Mouse (Mus musculus): ENCODE measurements at regions not wholly inside any gene's neighbourhood (a gene's known extent, or its start where the extent isn't known, plus 50 kb on each side); places are given as distances from the start of the nearest gene placed in this dataset.

- H3K4me2 ChIP-seq (ENCODE audit: low read length): no peak overlapping the region
- no peaks in the 10 kb centered on the region for H3K27me3 ChIP-seq (ENCODE audit: control insufficient read depth, insufficient read depth, low read length)
- no peak for ATAC-seq (ENCODE audit: insufficient number of reproducible peaks, insufficient read depth, low FRiP score, low read depth)
- WGBS: 75% methylated on average over 5 of the region's 5 CpGs
- no peaks in the 10 kb centered on the region for H3K9me3 ChIP-seq (ENCODE audit: control insufficient read depth, low read length)
- H3K36me3 ChIP-seq (ENCODE audit: control insufficient read depth, insufficient read depth, low read length): no peaks in the 10 kb centered on the region
- no peak overlapping the region for H3K4me3 ChIP-seq (ENCODE audit: control insufficient read depth in 1 of 2, insufficient read depth in 1 of 2, low read depth in 1 of 2, low read length in 2 of 2)
- H3K9ac ChIP-seq (ENCODE audit: low read length): no peak overlapping the region
- H3K27ac ChIP-seq (replicated peaks in 1 of 2; ENCODE audit: control insufficient read depth in 1 of 2, insufficient read depth in 1 of 2, low read depth in 2 of 2, low read length in 2 of 2): no peak overlapping the region
- peaks cover 0 to 8% of the 10 kb centered on the region in 2 experiments; a peak in 1 of 4 replicates for H3K4me1 ChIP-seq (ENCODE audit: control insufficient read depth in 2 of 2, insufficient read depth in 2 of 2, low read length in 2 of 2)
These were observed 106.7 kb downstream of the Klf5 start for GRCm38 (mm10) chr14:99405228-99405627.

GRCm38 (mm10) chr14:99411835-99412234, 113.3 kb downstream of the Klf5 start:
- Histone ChIP-seq H3K4me1 (ENCODE audit: control insufficient read depth in 2 of 2, insufficient read depth in 2 of 2, low read length in 2 of 2) (peaks cover 2 to 4% of the 10 kb centered on the region in 2 experiments; a peak in 2 of 4 replicates), H3K36me3 (ENCODE audit: control insufficient read depth, insufficient read depth, low read length) (no peaks in the 10 kb centered on the region), H3K4me3 (ENCODE audit: control insufficient read depth in 1 of 2, insufficient read depth in 1 of 2, low read depth in 1 of 2, low read length in 2 of 2) (no peak overlapping the region), H3K9ac (ENCODE audit: low read length) (no peak overlapping the region), H3K9me3 (ENCODE audit: control insufficient read depth, low read length) (no peaks in the 10 kb centered on the region), H3K27me3 (ENCODE audit: control insufficient read depth, insufficient read depth, low read length) (no peaks in the 10 kb centered on the region), H3K27ac (replicated peaks in 1 of 2; ENCODE audit: control insufficient read depth in 1 of 2, insufficient read depth in 1 of 2, low read depth in 2 of 2, low read length in 2 of 2) (no peak overlapping the region), H3K4me2 (ENCODE audit: low read length) (no peak overlapping the region)
- ATAC-seq (ENCODE audit: insufficient number of reproducible peaks, insufficient read depth, low FRiP score, low read depth): no peak
- WGBS: 13% methylated on average over 5 of the region's 5 CpGs

DNA sequence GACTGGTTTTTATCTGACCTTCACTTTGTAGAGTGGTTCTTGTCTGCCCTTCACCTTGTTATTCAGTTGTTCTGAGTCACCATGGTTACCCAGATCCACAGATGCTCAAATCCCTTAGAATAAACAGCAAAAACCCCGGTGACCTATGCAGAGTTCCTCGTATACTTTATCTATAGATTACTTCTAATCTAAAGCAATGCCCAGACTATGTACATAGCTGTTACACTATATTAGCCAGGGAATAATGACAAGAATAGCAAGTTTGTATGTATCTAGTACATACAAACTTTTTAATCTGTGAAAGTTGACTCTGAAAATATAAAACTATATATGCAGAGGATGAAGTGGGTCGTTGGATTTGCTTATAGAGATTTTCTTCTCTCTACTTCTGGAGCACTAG, 117.7 kb downstream of the Klf5 start:
- WGBS: 29% methylated on average over 3 of the region's 3 CpGs
- no peak overlapping the region for H3K27ac ChIP-seq (replicated peaks in 1 of 2; ENCODE audit: control insufficient read depth in 1 of 2, insufficient read depth in 1 of 2, low read depth in 2 of 2, low read length in 2 of 2)

GRCm38 (mm10) chr14:99418970-99419369, 120.5 kb downstream of the Klf5 start:
- H3K9me3 ChIP-seq (ENCODE audit: control insufficient read depth, low read length): no peaks in the 10 kb centered on the region
- no peak overlapping the region for H3K4me2 ChIP-seq (ENCODE audit: low read length)
- H3K27ac ChIP-seq (replicated peaks in 1 of 2; ENCODE audit: control insufficient read depth in 1 of 2, insufficient read depth in 1 of 2, low read depth in 2 of 2, low read length in 2 of 2): no peak overlapping the region
- no peak overlapping the region for H3K9ac ChIP-seq (ENCODE audit: low read length)
- no peak for ATAC-seq (ENCODE audit: insufficient number of reproducible peaks, insufficient read depth, low FRiP score, low read depth)
- H3K36me3 ChIP-seq (ENCODE audit: control insufficient read depth, insufficient read depth, low read length): no peaks in the 10 kb centered on the region
- H3K4me3 ChIP-seq (ENCODE audit: control insufficient read depth in 1 of 2, insufficient read depth in 1 of 2, low read depth in 1 of 2, low read length in 2 of 2): no peak overlapping the region
- H3K27me3 ChIP-seq (ENCODE audit: control insufficient read depth, insufficient read depth, low read length): no peaks in the 10 kb centered on the region
- 93% methylated on average over 5 of the region's 5 CpGs for WGBS
- peaks cover 4 to 7% of the 10 kb centered on the region in 2 experiments; a peak in 1 of 4 replicates for H3K4me1 ChIP-seq (ENCODE audit: control insufficient read depth in 2 of 2, insufficient read depth in 2 of 2, low read length in 2 of 2)

More for the DNA sequence above, 117.7 kb downstream of the Klf5 start:
- Histone ChIP-seq H3K4me1 (ENCODE audit: control insufficient read depth in 2 of 2, insufficient read depth in 2 of 2, low read length in 2 of 2) (peaks cover 2 to 11% of the 10 kb centered on the region in 2 experiments; a peak in 2 of 4 replicates), H3K4me2 (ENCODE audit: low read length) (no peak overlapping the region), H3K27me3 (ENCODE audit: control insufficient read depth, insufficient read depth, low read length) (no peaks in the 10 kb centered on the region), H3K9ac (ENCODE audit: low read length) (no peak overlapping the region), H3K4me3 (ENCODE audit: control insufficient read depth in 1 of 2, insufficient read depth in 1 of 2, low read depth in 1 of 2, low read length in 2 of 2) (no peak overlapping the region), H3K36me3 (ENCODE audit: control insufficient read depth, insufficient read depth, low read length) (no peaks in the 10 kb centered on the region), H3K9me3 (ENCODE audit: control insufficient read depth, low read length) (no peaks in the 10 kb centered on the region)
- ATAC-seq (ENCODE audit: insufficient number of reproducible peaks, insufficient read depth, low FRiP score, low read depth): no peak

DNA sequence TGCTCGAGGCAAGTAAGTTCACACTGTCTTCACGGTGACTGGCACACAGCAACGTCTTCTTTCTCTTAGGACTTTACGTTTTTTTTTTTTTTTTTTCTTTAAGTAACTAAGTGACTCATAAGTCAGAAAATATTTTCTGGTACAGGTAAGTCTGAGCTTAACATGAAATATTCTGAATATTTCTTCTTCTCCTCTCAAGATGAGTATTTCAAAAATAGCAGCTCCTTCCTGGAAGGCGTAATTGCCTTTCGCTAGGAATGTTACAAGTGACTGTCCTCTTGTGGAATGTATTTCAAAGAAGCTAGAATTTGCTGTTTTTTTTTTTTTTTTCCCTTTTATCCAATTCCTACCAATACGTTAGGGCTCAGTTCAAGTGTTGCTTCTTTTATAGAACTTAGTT, 124.8 kb downstream of the Klf5 start:
- Histone ChIP-seq H3K27me3 (ENCODE audit: control insufficient read depth, insufficient read depth, low read length) (no peaks in the 10 kb centered on the region), H3K4me2 (ENCODE audit: low read length) (no peak overlapping the region), H3K27ac (replicated peaks in 1 of 2; ENCODE audit: control insufficient read depth in 1 of 2, insufficient read depth in 1 of 2, low read depth in 2 of 2, low read length in 2 of 2) (no peak overlapping the region), H3K4me3 (ENCODE audit: control insufficient read depth in 1 of 2, insufficient read depth in 1 of 2, low read depth in 1 of 2, low read length in 2 of 2) (no peak overlapping the region), H3K9me3 (ENCODE audit: control insufficient read depth, low read length) (no peaks in the 10 kb centered on the region), H3K4me1 (ENCODE audit: control insufficient read depth in 2 of 2, insufficient read depth in 2 of 2, low read length in 2 of 2) (peaks cover 4 to 7% of the 10 kb centered on the region in 2 experiments; a peak in 1 of 4 replicates), H3K36me3 (ENCODE audit: control insufficient read depth, insufficient read depth, low read length) (no peaks in the 10 kb centered on the region), H3K9ac (ENCODE audit: low read length) (no peak overlapping the region)
- 77% methylated on average over 7 of the region's 7 CpGs for WGBS
- no peak for ATAC-seq (ENCODE audit: insufficient number of reproducible peaks, insufficient read depth, low FRiP score, low read depth)

GRCm38 (mm10) chr14:99427049-99427448, 128.6 kb downstream of the Klf5 start:
- Histone ChIP-seq H3K9ac (ENCODE audit: low read length) (no peak overlapping the region), H3K4me3 (ENCODE audit: control insufficient read depth in 1 of 2, insufficient read depth in 1 of 2, low read depth in 1 of 2, low read length in 2 of 2) (no peak overlapping the region), H3K27ac (replicated peaks in 1 of 2; ENCODE audit: control insufficient read depth in 1 of 2, insufficient read depth in 1 of 2, low read depth in 2 of 2, low read length in 2 of 2) (no peak overlapping the region), H3K36me3 (ENCODE audit: control insufficient read depth, insufficient read depth, low read length) (no peaks in the 10 kb centered on the region), H3K9me3 (ENCODE audit: control insufficient read depth, low read length) (no peaks in the 10 kb centered on the region), H3K4me1 (ENCODE audit: control insufficient read depth in 2 of 2, insufficient read depth in 2 of 2, low read length in 2 of 2) (0 out of 4 replicates have a peak, but pooled peaks cover 0 to under 1% of the 10 kb centered on the region in 2 experiments), H3K4me2 (ENCODE audit: low read length) (no peak overlapping the region), H3K27me3 (ENCODE audit: control insufficient read depth, insufficient read depth, low read length) (no peaks in the 10 kb centered on the region)
- ATAC-seq (ENCODE audit: insufficient number of reproducible peaks, insufficient read depth, low FRiP score, low read depth): no peak
- WGBS: 78% methylated on average over 3 of the region's 3 CpGs

DNA sequence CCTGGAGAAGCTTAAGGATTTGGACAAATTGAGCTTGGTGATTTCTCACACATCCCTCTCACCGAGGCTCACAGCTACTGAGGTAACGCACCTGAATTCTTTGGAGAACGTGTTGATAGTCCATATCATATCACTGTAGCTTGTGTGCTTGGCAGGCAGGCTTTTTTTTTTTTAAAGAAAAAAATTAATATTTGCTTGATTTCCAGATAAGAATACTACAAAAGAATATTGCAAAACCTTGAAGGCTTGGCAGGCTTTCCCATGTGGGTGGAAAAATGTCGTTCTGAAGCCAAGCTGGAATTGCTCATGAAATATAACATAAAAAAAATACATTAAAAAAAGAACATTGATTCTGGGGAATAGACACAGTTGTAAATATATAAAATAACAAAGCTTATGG, 131.8 kb downstream of the Klf5 start:
- H3K9me3 ChIP-seq (ENCODE audit: control insufficient read depth, low read length): no peaks in the 10 kb centered on the region
- H3K36me3 ChIP-seq (ENCODE audit: control insufficient read depth, insufficient read depth, low read length): no peaks in the 10 kb centered on the region
- H3K4me1 ChIP-seq (ENCODE audit: control insufficient read depth in 2 of 2, insufficient read depth in 2 of 2, low read length in 2 of 2): no peaks in the 10 kb centered on the region
- H3K9ac ChIP-seq (ENCODE audit: low read length): no peak overlapping the region
- H3K27ac ChIP-seq (replicated peaks in 1 of 2; ENCODE audit: control insufficient read depth in 1 of 2, insufficient read depth in 1 of 2, low read depth in 2 of 2, low read length in 2 of 2): no peak overlapping the region
- H3K4me2 ChIP-seq (ENCODE audit: low read length): no peak overlapping the region
- H3K4me3 ChIP-seq (ENCODE audit: control insufficient read depth in 1 of 2, insufficient read depth in 1 of 2, low read depth in 1 of 2, low read length in 2 of 2): no peak overlapping the region
- H3K27me3 ChIP-seq (ENCODE audit: control insufficient read depth, insufficient read depth, low read length): no peaks in the 10 kb centered on the region
- WGBS: 79% methylated on average over 4 of the region's 4 CpGs
- ATAC-seq (ENCODE audit: insufficient number of reproducible peaks, insufficient read depth, low FRiP score, low read depth): no peak

DNA sequence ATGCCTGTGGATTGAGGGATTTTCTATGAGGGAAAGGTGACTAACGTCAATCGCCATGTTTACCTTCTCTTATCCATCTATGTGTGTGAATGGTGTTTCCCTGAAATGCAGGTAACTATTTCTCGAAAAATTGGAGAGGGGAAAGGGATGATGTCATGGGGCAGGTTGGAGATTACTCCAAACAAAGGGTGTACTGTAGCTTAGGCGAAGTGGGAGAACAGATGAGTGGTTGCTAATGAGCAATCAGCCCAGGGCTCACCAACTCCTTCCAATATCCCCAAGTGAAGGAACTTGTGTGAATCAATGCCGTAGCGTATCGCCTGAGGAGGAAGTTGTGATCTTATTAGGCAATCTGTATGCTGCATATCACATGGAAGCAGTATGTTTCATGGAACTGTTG, 133.2 kb downstream of the Klf5 start:
- Histone ChIP-seq H3K4me3 (ENCODE audit: control insufficient read depth in 1 of 2, insufficient read depth in 1 of 2, low read depth in 1 of 2, low read length in 2 of 2) (no peak overlapping the region), H3K9me3 (ENCODE audit: control insufficient read depth, low read length) (no peaks in the 10 kb centered on the region), H3K9ac (ENCODE audit: low read length) (no peak overlapping the region), H3K4me2 (ENCODE audit: low read length) (no peak overlapping the region), H3K36me3 (ENCODE audit: control insufficient read depth, insufficient read depth, low read length) (no peaks in the 10 kb centered on the region), H3K27me3 (ENCODE audit: control insufficient read depth, insufficient read depth, low read length) (no peaks in the 10 kb centered on the region), H3K27ac (replicated peaks in 1 of 2; ENCODE audit: control insufficient read depth in 1 of 2, insufficient read depth in 1 of 2, low read depth in 2 of 2, low read length in 2 of 2) (no peak overlapping the region), H3K4me1 (ENCODE audit: control insufficient read depth in 2 of 2, insufficient read depth in 2 of 2, low read length in 2 of 2) (no peaks in the 10 kb centered on the region)
- ATAC-seq (ENCODE audit: insufficient number of reproducible peaks, insufficient read depth, low FRiP score, low read depth): no peak
- WGBS: 85% methylated on average over 7 of the region's 7 CpGs
